Mouse (Mus musculus) mouse trophoblast stem cell (cell line): ENCODE data around the gene Gabbr2.

ENCODE experiments used
- in situ Hi-C, 2 experiments: fragments of 300-500 bp; cut with MseI, MboI; formaldehyde crosslinking; loops; 2 replicates in 1 of 2; 3 replicates in 1 of 2; pipeline ENCODE4 v1.15.1; 2025

Gabbr2 gene

DNA sequence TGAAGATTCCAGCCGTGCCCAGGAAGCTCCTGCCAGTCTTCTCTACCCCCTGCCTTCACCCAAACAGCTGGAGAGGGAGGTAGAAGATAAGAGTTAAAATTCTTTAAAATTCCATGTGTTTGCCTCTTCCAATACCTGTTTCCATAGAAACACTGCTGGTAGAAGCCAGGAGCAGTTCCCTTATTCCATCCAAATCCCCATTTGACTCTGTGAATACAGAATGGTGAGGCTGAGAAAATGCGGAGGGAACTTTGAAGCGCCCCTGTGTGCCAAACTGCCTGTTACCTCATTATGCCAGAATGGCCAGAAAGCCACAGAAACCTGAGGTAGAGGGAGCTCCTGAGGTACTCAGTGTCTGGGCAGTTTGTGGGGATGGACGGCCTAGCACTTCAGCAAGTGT, 281.1 kb downstream of the Gabbr2 start:
- in situ Hi-C loops = no loop called here

DNA sequence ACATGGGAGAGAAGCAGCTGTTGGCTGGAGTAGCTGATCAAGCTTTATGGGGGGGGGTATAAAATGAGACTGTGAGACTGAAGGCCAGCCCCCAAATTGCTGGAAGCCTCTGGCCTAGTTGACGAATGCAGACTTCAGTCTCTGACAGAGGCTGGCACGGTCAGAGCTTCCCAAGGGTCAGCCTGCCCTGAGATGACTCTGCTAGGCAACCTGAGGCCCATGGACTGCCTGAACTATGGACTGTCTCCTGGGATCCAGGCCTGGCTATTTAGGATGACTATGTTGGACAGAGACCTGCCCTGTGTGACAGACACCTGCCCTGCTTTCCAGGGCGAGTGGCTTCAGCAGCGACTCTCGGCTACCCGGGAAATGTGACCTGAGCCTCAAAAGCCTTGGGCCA, 281.7 kb downstream of the Gabbr2 start:
- in situ Hi-C loops = no loop called here

DNA sequence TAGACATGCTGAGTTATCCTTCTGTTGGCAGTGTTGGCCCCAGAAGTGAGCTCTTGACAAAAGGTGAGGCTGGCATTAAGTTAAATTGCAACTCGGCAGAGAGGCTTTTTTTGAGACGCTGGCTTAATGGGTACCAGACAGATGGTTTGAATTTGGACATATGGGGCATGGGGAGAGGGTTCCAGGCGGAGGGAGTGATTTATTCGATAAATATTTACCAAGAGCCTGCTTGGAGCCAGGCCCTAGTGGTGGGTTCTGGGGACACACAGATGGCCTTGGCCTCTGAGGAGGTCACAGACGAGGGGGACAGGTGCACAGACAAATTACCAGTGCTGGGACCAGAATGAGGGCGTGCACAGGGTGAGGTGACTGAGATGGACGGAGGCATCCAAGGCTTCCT, 282.2 kb downstream of the Gabbr2 start:
- in situ Hi-C loops = no loop called here

DNA sequence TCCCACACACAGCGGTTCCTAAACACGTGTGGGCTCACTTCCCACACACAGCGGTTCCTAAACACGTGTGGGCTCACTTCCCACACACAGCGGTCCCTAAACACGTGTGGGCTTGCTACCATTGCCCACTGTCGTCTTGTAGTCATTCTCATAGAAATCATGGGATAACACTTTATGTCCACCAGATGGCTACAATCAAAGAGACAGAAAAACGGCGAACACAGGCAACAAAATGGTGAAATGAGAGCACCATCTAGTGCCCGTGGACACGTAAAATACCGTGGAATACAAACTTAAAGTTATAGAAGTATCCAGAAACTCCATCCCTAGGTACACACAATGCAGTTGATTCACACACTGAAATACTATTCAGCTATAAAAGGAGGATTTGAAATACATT, 285.9 kb downstream of the Gabbr2 start:
- in situ Hi-C loops = no loop called here

DNA sequence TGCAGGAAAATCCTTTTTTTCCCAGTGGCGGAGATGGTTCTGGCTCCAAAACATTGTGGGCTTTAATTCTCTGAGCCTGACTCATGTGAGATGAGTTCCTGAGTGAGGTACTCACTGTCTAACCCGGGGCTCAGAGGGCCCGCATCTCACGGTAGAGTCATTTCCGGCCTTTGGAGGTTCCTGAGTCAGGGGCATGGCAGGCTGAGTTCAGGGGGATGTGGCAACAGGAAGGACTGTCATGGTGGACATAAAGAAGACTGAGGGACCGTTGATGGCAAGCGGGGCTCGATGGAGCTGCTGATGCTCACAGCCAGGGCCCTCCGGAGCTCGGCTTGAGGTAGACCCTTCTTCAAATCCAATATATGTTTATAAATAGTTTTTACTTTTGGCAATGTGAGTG, 288.5 kb downstream of the Gabbr2 start:
- in situ Hi-C loops = no loop called here

DNA sequence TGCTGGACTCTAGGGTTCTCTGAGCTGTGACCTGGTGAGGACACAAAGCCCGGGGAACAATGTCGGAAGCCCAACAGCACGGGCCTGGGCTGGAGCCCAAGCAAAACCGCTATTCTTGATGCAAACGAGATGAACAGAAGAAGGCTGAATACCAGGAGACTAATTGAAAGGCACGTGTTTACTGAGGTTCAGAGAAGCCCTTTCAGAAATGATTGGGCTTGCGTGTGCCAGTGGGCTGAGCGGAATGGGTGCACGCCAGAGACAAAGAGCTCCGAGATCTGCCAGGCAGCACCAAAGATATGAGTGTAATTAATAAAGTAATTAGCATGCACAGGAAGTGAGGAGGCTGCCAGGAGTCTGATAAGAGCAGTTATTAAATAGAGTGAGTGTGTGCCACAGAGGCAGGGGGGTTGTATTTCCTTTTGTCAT, 291.4 kb downstream of the Gabbr2 start:
- in situ Hi-C loops = no loop called here

DNA sequence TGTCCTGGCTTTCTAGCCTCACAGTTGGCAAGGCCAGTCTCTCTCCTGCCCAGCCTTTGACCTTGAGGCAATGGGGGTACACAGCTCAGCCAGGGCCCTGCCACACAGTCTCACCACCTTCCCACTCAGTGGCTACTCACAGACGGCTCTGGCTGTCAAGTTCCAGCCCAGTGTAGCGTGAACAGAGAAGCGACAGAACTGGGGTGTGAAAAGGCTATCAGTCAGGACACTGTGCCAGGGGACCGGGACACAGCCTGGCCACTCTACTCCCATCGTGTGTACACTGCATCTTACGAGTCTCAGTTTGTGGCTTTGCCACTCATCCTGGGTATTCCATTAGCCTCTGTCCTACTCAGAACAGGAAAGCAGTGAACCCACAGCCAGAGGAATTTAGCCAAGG, 295.2 kb downstream of the Gabbr2 start:
- in situ Hi-C loops = no loop called here

DNA sequence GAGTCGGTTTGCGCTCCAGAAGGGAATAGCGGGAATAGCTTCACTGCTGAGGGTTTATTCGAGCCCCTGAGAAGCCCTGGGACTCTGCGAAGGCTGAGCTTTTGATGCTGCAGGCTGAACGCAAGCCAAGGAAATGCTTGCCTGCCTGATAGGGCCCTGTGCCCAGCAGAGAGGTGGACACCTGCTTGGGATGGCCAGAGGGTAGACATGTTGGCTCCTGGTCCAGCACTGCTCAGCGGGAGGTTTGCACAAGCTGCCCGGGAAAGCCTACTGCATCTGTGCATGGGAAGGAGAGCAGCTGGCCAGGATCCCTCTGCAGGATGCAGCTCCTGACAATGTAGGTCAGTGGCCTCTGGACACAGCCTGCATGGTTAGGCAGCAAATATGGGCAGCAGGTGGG, 301.1 kb downstream of the Gabbr2 start:
- in situ Hi-C loops = no loop called here

DNA sequence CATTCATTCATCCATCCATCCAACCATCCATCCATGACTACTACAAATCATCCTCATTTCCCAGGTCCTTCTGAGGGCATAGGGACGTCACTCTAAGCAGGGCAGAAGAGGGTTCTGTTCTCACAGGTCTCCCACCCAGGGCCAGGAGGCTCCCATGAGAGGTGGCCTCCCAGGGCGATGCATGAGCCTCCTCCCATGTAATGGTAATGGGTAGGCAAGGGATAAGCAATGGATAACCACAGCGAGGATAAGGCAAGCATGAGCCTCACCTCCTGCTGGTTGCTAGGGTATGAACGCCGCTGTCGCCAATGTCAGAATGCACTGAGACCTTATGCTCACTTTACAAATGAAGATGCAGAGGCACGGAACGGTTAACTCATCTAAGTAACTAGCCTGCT, 301.7 kb downstream of the Gabbr2 start:
- in situ Hi-C loops = no loop called here

DNA sequence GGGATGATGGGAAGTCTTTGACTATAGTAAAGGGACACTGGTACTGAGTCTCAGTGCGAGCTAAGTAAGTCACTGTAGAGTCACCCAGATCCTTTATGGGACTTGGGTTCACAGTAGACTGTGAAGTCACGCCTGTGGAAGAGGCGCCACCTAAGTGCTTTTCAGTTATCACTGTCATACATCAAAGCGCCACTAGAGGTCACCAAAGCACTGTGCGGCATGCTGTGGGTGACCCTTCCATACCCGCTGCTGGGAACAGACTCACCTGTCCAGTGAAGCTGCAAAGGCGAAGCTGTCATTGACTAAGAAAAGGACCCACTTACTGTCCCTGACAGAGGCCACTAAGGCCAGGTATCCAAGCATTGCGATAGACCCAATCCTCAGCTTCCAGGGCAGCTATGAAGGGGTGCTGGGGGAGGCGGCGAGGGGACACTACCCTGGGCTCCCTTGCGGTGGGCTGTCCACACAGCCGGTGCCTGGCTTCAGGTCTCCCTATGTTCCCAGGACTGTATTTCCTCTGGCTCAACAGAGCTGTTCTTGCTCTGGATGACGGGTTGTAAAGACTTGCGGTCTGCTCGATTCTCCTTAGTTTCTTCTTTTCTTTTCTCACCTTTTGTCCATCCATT, 302.2 kb downstream of the Gabbr2 start:
- in situ Hi-C loops = loop anchor here (5.0 to 10.0 kb wide), 4 partner anchors 143 to 345 kb away; no protein-coding TSS in a partner anchor

DNA sequence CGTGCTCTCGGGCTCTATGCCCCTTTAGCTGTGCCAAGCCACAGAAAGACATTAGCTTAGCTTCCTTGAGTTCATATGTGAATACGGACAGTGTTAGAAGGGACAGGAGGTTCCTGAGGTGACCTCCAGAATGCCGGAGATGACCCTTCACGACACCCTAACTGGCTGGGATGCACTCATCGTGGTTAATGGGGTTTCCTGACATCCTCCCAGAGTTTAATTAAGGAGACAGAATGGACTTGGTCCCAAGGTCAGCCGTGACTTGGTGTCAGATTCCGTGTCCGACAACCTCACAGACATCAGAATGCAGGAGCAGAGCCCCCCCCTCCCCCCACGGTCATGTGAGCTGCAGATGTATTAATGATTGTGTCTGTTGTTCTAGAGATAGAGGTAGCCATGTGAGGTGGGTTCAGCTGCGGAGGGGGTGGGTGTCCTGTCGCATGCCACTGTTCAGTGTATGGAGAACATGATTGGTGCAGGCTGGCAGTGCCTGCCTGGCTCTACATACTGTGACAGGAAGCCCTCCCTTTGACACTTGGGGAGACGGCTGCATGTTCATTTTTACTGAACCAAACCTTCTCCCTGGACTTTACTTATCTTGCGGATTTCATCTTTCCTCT, 303.4 kb downstream of the Gabbr2 start:
- in situ Hi-C loops = loop anchor here (5.0 to 10.0 kb wide), 4 partner anchors 144 to 346 kb away; no protein-coding TSS in a partner anchor

DNA sequence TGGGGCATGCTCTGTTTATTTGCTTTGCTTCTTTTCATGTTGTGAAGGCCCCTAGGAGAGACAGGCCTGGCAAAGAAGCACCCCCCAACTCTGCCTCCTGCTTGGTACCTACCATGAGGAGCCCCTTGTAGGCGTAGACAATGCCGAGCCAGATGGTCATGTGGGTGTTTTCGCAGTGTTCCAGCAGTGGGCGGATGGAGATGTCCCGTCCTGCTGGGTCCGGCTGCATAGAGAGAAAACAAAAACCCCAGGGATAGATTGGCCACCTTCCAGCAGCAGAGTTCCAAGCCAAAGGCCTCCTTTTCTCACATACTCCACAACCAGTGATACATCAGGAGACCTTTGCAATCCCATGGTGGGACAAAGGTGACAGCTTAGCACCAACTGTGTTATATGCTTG, 307.5 kb downstream of the Gabbr2 start:
- in situ Hi-C loops = loop anchor here in 1 of 2 experiments (10.0 kb wide), 2 partner anchors 151 to 351 kb away; no protein-coding TSS in a partner anchor

DNA sequence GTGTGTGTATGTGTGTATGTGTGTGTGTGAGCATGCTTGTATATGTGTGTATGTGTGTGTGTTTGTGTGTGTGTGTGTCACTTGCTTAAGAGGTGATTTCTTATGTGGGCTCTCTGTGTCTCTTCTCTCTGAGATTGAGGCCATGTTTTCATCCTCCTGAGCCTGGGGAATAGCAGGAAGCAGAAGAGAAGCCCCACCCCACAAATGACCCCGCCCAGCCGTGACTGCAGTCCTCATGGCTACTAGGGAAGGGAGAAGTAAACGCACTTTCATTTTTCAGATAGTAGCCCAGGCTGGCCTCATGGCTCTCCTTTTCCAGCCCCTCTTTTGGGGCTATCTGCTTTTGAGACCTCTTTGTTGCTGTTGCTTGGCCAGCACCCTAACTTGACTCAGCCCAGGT, 315.0 kb downstream of the Gabbr2 start:
- in situ Hi-C loops = no loop called here

DNA sequence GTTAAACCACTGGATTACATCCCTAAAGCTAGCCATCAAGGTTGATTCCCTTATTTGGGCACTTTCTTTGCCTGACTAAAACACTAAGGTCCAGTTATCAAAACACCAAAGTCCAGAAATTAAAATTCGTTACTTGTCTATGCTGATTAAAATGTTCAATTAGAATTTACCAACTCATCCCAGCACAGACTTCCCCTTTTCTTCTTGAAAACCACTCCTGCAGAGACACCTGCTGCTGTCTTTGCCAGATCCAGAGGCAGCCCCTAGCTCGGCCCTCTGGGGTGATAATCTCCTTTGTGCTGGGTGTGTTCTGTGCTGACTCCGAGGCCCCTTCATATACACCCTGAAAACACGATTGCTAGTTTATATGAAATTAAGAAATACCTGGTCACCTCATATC, 315.7 kb downstream of the Gabbr2 start:
- in situ Hi-C loops = no loop called here

DNA sequence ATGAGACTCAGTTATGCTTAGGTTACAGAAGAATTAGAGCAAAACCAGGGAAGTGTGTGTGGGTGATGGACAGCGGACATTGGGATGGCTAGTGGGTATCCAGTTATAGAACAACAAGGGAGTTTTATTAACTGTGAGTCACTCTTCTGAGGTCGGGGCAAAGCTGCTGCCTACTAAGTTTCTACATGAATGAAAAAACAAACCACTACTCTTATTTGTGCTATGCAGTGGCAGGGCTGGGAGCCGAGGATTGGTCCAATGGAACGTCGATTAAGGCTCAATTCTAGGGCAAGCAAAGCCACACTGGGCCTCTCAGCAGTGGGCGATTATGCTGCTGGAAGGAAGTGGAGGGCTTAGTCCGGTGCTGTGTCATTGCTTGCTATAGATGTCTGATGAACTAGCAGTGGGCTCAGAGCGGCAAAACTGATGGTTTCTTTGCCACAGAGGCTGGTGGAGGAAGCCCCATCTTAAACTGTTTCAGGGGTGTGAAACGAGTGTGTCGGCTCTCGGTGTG, 316.3 kb downstream of the Gabbr2 start:
- in situ Hi-C loops = no loop called here

DNA sequence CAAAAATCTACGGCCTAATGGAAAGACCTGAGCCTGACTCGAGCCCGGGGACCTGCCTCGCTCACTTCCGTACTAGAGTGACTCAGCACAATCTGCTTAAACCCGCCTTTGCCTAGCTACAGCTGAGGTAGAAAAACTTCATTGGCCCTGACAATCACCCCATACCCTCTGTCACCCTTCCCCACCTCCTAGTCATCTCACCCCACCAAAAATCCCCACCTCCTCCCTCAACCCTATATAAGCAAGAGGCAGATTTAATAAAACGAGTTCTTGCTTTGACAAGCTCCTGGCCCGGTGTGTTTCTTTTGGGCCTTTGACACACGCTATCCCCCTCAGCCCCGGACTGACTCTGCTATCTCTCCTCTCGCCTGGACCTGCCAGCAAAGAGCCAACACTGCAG, 323.1 kb downstream of the Gabbr2 start:
- in situ Hi-C loops = no loop called here

DNA sequence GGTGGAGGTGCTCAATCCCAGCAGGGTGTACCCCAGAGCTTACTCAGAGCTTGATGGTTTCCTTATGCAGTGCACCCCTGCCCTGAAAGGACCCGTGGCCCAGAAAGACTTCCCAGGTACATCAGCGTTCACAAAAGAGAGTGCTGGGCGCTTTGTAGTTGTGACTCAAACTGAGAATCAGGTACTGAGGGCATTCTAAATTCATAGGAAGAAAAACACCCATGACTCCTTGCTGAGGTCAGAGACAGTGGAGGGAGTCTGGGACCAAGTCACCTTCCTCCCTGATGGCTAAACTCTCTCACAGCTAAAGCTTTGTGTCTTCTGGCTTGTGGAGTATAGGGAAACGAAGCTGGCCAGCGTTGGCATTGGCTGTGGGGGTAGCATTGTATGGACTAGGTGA, 325.3 kb downstream of the Gabbr2 start:
- in situ Hi-C loops = no loop called here

DNA sequence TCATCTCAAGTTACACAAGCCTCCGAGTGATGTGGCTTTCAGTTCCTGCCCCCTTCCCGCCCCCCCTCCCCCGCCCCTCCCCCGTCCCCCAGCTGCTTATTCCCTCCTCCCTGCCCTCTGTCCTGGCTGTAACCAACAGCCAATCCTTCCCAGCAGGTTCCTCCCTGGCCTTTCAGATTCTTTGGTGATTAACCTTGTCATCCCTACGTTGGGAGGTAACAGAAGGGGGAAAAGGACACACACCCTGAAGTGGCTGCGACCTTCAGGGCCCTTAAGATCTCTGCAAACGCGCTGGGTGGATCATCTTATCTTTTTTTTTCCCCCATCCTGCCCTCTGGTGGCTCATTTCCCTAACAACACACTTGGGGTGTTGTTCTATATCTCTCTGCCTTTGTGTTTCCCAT, 326.3 kb downstream of the Gabbr2 start:
- in situ Hi-C loops = no loop called here

DNA sequence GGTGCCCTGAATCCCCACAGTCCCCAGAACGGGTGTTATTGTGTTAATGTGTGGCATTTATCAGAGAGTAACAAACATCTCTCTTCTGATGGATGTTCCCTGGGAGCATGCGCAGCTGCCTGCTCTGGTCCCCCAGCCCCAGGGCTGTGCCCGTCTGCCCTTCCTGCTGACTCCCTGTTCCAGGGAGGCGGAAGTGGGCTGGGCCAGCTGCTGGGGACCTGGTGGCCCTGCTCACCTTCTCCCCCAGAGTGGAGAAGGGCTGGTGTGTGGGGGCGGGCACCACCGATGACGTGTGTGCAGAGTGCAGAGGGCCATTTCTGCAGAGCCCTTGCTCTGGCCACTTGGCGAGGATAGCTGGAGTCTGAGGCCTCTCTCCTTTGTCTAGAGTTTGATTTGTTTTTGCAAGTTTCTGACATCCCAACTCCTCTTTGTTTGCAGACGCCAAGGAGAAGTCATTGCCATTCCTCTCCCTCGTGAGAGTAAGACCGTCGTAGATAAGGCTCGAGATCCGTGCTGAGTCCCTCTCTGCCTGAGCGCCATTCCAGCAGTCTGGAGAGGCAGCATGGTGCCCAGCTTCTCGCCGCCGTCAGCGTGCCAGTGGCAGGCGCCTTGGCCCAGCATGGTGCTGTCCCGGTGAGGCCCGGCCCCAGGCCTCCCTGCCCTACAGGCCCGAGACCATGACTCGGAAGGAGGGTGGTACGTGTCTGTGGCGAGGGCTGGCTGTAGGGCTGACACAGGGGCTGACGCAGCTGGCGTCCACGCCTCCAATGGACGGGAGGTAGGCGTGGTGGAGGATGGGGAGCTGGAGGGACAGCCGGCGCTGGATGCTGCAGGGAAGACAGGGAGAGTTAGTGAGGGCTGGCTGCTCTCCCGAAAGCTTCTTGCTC, 327.3 kb downstream of the Gabbr2 start:
- in situ Hi-C loops = no loop called here

DNA sequence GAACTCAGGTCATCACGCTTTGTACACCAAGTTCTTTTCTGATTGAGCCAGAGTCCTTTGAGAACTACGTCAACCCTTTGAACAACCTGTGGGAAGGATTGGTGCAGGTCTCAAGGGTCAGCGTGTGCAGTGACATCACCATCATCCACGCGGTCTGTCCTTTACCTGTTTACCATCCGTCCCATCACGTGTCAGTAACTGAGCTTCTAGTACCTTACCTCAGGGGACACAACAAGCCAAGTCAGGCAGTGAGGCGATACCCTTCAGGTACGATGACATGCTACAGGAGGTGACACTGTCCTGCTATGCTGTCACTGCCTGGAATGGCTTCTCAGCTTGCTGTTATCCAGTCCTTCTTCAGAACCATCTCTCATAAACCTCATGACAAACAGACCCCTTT, 330.2 kb downstream of the Gabbr2 start:
- in situ Hi-C loops = no loop called here

DNA sequence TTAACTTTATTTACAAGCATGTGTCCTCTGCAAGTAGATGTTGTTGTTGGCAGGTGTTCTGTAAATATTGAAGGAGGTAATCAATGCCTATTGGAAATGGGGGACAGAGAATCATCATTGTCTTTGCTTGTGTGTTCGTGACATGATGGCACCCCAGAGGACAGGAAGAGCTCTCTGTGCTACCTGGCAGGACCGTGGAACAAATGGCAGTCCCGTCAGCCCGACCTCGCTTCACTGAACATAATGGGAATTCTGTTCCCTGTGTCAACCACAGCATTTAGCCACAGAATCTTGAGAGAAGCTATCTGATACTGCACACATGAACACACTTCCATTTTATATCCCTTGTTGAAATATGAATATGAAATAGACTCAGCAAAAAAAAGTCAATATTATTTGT, 332.7 kb downstream of the Gabbr2 start:
- in situ Hi-C loops = loop anchor here in 1 of 2 experiments (5.0 to 10.0 kb wide), 2 partner anchors 47 to 114 kb away; no protein-coding TSS in a partner anchor

DNA sequence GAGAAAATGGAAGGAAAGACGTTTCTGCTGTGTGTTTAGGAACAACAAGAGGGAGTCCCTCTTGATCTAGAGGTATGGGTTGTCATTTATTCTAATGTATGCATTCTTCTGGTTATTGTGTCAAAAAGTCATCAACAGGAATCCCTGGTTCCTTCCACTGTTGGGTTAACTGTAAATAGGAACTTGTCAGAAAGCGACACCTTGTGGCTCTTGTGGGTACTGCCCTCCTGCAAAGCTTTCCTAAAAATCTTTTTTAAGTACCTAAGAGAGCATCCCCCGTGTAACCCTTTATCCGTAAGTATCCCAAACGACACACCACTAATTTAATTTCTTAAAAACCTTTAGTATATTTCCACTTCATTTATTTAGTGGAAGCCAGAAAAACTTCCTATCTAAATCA, 334.6 kb downstream of the Gabbr2 start:
- in situ Hi-C loops = loop anchor here in 1 of 2 experiments (5.0 to 10.0 kb wide), 2 partner anchors 45 to 112 kb away; no protein-coding TSS in a partner anchor
